Mouse (Mus musculus) ES-Bruce4 (cell line): Measurements from ENCODE around the gene Tdrd3.

Experiments used
- CTCF ChIP-seq: IDR thresholded peaks from one replicate; pipeline ENCODE4 v1.8.1; 2011; ENCODE audit warnings: low read depth, low read length
- EP300 ChIP-seq: IDR thresholded peaks from 2 replicates; pipeline ENCODE4 v1.6.1; 2011; ENCODE audit warnings: low read depth, low read length; ENCODE audit not compliant: insufficient read depth
- POLR2A ChIP-seq: IDR thresholded peaks from one replicate; pipeline ENCODE4 v1.8.1; 2011; ENCODE audit warnings: low read length; ENCODE audit not compliant: insufficient read depth

- no peak for TF ChIP-seq CTCF
- no peak for TF ChIP-seq EP300
- no peak for TF ChIP-seq POLR2A
Measured at GRCm38 (mm10) chr14:87549986-87550385, 133.5 kb downstream of the Tdrd3 start.
